Mouse (Mus musculus) kidney, adult 8-10 months (tissue): Measurements from ENCODE around the gene Poc1a.

ENCODE experiments used
- DNase-seq, 2 experiments: peaks; one replicate each; pipeline ENCODE4 v3.0.0; 2022

Poc1a gene

GRCm38 (mm10) chr9:106265358-106266075, 15.3 kb upstream of the Poc1a start:
- DNase-seq, result no peak

- peak; percentile 66 to 72 for DNase-seq
Observed at GRCm38 (mm10) chr9:106266936-106267657, 13.8 kb upstream of the Poc1a start.

DNA sequence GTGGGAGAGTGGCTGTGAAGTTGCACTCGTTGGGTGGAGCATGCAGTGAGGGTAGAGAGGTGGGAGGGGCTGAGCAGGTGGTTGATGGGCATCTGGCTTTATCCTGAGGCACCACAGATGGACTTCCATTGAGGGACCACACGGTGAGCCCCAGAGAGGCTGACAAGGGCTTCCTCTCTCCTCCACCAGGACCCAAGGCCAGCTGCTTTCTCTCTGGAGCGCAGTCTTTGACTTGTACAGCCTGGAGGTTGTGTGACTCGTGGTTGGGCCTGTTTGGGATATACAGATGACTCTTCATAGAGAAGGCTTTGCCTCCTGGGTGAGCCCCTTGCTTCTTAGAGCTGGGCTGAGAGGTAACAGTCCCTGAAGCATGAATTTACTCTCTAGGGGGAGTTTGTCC, 12.4 kb upstream of the Poc1a start:
- no peak for DNase-seq

DNA sequence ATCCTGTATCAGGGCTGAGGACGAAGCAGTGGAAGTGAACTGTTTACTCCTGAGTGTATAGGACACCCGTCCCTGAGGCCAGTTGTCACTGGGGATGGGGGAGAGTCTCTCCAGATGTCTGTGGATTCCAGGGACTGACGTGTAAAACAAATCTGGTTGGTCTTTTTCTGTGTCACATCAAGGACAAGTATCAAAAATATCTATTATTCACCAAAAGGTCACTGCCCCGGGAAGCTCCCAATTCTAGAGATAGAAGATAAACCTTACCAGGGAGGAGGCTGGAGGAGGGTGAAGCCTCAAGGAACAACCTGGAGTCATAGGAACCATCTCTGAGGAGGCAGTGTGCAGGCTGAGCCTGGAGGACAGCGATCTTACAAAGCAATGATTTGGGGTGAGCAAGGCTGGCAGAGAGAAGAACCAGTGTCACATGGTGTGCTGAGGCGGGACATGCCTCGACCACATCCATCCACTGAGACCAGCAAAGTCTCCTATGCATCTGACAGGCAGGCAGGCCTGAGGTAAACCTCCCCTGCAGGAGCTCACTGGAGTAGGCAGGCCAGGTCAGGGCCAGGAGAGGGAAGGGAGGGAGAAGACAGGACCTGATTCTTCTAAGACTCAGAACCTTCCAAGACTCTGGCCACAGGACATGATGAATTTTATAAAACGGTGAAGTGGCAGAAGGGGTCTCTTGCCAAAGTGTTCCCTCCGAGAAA, 11.6 kb upstream of the Poc1a start:
- no peak for DNase-seq

- DNase-seq, result no peak
Observed at GRCm38 (mm10) chr9:106269879-106270278, 11.0 kb upstream of the Poc1a start.

DNA sequence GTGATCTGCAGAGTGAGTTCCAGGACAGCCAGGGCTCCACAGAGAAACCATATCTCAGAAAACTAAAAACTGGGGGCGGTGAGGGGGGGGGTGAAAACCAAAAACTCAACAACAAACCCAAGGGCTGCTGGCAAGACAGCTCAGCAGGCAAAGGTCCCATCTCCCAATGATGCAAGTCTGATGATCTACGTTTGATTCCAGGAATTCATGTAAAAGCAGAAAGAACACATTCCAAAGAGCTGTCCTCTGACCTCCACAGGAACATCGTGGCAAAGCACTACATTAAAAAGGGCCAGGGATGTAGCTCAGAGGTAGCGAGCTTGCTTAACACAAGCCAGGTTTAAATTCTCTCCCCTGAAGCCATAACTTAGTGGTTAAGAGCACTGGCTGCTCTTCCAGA, 10.2 kb upstream of the Poc1a start:
- peak; percentile 47 to 50 for DNase-seq

- DNase-seq, result no peak
Observed at GRCm38 (mm10) chr9:106272288-106272687, 8.6 kb upstream of the Poc1a start.

DNA sequence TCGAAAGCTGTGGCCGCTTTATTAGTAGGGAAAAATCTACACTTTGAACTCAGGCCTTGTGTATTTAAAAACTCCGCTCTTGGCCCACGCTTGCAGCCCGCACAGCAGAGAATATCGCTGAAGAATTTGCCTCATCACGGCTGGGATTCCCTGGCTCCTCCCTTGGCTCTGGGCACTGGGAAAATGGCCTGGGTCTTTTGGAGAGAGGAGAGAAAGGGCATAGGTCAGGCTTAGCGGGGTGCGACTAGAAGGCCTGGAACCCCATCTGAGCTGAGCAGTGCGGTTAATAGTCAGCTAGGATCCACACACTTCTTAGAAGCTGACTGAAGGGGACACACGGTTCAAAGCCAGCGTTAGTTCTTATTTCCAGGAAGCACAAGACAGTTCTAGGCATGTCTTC, 7.6 kb upstream of the Poc1a start:
- peak; percentile 56 to 68 for DNase-seq

GRCm38 (mm10) chr9:106273791-106274190, 7.1 kb upstream of the Poc1a start:
- DNase-seq, result no peak

- DNase-seq, result no peak
Observed at GRCm38 (mm10) chr9:106274652-106275180, 6.1 kb upstream of the Poc1a start.

DNA sequence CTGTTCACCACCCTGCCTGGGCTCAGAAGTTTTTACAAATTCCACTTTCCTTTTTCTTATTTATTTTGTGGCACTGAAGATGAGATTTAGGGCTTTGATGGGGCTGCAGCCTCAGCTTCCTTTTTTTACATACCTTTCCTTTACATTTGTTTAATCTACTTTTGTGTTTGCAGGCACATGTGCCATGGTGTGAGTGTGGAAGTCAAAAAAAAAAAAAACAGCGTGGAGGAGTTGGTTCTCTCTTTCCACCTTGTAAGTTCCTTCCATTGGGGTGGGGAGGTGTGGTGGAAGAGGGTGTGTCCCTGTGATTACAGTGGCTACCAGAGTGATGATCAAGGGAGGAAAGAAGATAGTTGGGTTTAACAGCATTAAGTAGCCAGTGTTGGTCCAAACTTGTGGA, 5.1 kb upstream of the Poc1a start:
- DNase-seq, result no peak

DNA sequence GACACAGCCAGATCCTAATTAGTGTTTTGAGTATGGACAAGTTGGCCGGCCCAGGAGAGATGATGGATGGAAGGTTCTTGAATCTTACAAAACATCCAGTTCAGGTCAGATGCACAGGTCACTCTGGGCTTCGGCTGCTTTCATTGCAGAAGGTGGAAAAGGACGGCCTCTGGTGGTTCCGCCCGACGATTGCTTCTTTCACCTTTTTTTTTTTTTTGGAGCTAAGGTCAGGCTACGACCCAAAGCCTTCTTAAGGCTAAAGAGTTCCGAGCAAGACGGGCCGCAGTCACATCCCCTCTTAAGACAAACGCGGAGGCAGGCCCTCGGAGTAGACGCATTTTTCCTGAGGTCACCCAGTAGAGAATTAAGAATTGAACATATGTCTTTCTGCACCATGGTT, 475 bp upstream of the Poc1a start:
- peak; percentile 67 to 76 for DNase-seq

GRCm38 (mm10) chr9:106282024-106282423, 1.2 kb downstream of the Poc1a start:
- no peak for DNase-seq

DNA sequence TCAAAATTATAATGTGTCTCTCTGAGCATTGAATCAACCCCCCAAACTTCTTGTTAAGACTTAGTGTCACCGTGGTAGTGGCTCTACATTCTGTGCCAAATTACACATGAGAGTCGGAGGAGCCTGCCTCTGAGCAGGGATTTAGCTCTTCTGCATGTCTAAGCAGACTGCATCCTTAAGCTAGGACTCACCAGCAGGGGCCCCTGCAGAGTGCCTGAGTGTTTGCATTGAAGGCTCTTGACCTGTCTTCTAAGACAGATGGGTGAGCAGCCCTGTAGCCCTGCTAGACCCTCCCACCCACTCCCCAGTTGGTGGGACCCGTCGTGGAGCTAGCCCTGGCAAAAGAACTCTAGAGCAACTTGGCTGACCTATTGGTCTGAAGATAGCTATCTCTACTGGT, 6.3 kb downstream of the Poc1a start:
- DNase-seq, result no peak

GRCm38 (mm10) chr9:106288864-106289263, 8.0 kb downstream of the Poc1a start:
- peak; percentile 63 to 87 for DNase-seq

DNA sequence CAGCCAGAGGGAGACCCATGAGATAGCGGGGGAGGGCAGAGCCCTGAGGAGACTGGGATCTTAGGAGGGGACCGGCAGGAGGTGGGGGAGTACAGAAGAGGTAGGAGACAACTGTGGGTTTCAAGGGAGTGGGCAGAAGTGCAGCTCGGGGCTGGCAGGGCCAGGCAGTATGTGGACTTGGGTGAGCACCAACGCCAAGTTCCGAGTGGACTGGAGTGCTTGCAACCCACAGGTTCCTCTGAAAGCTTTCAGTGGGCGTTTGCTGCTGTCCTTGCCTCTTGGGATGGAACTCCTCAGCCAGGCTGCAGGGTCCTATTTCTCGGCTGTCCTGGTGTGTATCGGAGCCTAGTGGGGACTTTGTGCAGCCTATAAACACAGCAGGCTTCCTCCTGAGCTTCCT, 9.0 kb downstream of the Poc1a start:
- no peak for DNase-seq

GRCm38 (mm10) chr9:106290636-106291122, 9.8 kb downstream of the Poc1a start:
- DNase-seq, result no peak

DNA sequence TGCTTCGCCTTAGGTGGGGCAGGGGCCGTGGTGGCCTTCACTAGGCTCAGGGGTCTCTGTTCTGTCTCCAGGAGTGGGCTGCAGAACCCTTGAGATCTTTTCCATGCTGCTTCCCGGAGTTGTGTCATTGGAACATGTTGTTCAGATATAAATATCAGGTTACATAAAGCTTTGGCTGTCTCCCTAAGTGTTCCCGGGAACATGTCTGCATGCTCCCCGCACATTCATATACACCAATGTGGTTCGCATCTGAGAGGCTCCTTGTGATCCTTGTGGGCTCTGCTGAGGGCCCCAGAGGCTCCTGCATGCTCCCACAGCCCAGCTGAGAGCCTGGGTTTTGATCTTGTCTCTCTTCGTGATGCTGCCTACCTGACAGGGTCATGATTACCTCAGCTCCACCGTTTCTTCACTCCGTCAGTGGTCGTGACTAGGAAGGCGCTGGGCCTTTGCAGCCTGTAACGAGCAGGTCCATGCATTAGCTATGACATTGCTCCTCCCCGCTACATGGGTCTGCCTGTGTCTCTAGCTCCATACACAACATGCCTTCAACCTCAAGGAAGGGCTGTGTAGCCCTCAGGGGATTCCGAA, 12.8 kb downstream of the Poc1a start:
- no peak for DNase-seq

DNA sequence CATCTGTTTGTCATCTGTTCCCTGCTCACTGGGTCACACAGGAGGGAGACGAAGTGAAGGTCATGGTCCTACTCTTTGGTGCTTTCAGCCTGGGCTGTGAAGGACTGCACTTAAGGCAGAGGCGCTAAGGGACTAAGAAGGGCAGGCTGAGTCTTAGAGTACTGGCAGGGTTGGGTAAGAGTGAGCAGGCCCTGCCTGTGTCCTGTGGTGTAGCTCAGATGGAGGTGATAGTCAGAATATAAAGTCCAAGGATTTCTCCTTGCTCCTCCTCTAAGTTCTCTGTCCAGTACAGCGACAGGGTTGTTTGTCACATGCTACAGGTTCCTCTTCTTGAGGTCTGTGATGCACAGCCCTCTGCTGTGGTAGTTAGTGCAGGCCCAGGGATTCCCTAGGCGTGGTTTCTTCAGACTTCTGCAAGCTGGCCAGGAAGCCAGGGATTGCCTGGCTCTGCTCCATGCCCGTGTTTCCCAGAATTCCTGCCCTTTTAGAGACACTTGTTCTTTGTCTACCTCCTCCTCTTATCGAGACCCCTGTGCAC, 15.8 kb downstream of the Poc1a start:
- no peak for DNase-seq

- no peak for DNase-seq
Observed at GRCm38 (mm10) chr9:106300176-106300803, 19.4 kb downstream of the Poc1a start.

GRCm38 (mm10) chr9:106300949-106301348, 20.1 kb downstream of the Poc1a start:
- no peak for DNase-seq

GRCm38 (mm10) chr9:106301446-106302080, 20.7 kb downstream of the Poc1a start:
- no peak for DNase-seq
